Mouse (Mus musculus) cerebellum, adult 2 months (tissue): ENCODE data around the gene Tmem159.

ENCODE experiments used
- CTCF ChIP-seq: fragments of 200-500 bp; IDR thresholded peaks from 2 replicates; pipeline ENCODE4 v1.5.1; 2011; ENCODE audit warnings: low read depth, mild to moderate bottlenecking, control low read depth, low read length, moderate library complexity, borderline replicate concordance; ENCODE audit not compliant: insufficient read depth
- POLR2A ChIP-seq: fragments of 200-500 bp; IDR thresholded peaks from 2 replicates; pipeline ENCODE4 v1.6.1; 2011; ENCODE audit warnings: low read length, control low read depth, borderline replicate concordance; ENCODE audit not compliant: insufficient read depth

DNA sequence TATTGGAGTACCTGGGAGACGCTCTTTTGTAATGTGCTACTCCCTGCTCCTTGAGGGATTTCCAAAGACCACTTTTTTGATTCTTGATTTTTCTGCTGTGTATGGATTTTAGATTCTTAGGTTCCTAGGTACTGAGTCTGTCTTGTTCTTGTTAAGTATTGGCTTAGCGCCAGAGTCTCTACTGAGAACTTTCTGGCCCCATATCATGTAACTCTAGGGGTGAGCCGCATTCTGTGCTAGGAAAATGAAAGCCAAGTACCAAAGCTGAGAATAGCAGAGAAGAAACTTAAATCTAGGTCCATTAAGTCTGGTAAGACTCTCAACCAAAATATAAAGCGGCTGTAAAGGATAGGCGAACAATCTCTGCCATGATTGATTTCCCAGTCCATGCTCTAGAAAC, 14.8 kb downstream of the Tmem159 start:
- no peak for TF ChIP-seq POLR2A
- no peak for TF ChIP-seq CTCF
